Mouse (Mus musculus) heart, postnatal 0 days (tissue): ENCODE data around the gene Cd300lg.

ENCODE experiments used
- CTCF ChIP-seq: IDR thresholded peaks from 2 replicates; pipeline ENCODE4 v1.5.1; 2016; ENCODE audit warnings: antibody characterized with exemption, control low read depth, low read depth
- EP300 ChIP-seq: IDR thresholded peaks from 2 replicates; pipeline ENCODE4 v1.6.1; 2016; ENCODE audit warnings: antibody characterized with exemption, low read depth

- no peak for TF ChIP-seq CTCF
- no peak for TF ChIP-seq EP300
Observed at GRCm38 (mm10) chr11:102023406-102023805, 17.9 kb upstream of the Cd300lg start.
